Mouse (Mus musculus) thymus, postnatal 10 days (tissue): ENCODE data around the gene Adh6b.

Experiments
- DNase-seq, 2 experiments: peaks; one replicate each; pipeline ENCODE4 v3.0.0; 2021; ENCODE audit warnings: low spot score in 2 of 2

Adh6b gene

DNA sequence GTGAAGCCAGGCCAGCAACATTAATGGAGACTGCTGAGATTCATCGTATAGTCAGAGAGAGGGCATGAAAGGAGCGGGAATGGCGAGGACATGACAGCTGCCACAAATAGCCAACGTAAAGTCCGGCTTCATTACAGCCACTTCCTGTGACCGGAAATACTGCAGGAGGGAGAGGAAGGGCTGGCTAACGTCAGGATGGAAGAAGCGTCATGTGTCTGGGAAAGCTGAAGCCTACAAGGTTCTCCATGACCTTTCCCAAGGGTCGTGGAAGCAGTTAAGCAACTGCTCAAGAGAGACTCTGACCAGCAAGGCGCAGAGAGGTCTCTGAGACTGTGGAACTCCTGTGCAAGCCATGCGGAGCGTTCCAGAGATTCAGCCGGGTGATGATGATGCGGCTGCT is at the start of gene Adh6b:
Gene Adh6b, plus strand, starts transcription at position 305 of the 400 bp plus-strand sequence.
- no peak for DNase-seq

DNA sequence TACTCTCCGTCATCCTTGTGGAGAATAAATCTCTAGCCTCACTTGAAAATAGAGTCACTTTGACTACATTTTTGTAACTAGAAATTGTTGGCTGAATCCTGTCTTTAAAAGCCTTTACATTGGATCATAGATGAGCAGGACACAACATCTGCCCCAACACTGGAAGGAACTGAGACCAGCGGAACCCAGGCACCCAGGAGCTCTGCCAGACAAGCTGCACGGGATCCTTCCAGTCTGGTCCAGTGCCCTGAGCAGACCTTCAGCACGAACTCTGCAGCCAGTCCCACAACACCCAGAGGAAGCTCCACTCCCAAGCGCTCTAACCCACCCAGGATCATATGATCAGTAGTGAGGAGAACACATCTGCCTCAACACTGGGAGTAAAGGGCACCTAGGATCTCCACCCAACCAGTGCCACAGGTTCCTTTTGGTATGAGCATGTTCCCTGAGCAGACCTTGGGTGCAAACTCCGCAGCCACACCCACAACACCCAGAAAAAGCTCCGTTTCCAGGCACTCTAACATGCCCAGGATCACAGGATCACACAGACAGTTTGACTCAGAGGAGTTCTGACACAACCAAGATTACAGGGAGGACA is 48.2 kb upstream of the Adh6b start:
- DNase-seq, result no peak

DNA sequence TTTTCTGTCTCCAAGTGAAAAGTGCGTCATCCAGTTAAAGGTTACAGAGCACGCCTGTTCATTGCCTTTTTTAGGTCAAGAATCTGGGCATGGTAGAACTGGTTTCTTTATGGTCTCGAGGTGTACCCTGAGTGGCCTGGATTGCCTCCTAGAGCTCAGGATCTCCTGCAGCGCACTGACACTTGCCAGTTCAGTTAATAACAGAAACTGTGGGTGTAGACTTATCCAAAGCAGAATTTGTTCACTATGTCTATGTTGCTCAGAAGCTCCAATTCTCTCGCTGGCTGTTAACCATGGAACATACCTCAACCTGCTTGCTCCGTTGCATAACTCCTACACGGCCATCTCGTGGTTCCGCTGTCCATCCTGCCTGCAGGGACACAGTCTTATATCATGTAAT is 41.4 kb upstream of the Adh6b start:
- DNase-seq, result no peak

DNA sequence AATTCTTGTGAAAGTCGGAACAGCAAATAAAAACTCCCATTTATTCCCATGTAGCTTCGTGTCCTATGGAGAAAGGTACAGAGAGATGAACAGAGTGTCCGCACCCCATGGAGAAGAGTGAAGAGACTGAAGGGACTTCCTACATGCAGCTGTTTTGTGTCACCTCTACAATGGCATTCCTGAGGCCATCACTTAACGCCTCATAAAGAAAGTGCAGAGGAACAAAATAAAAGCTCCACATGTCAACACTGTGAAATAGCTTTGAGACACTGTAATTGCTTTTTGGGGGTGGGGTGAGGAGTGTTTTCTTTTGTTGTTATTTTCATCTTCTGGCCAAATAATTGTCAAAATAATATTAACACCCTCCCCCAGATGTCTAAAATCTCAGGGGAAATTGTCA is 38.9 kb upstream of the Adh6b start:
- no peak for DNase-seq

DNA sequence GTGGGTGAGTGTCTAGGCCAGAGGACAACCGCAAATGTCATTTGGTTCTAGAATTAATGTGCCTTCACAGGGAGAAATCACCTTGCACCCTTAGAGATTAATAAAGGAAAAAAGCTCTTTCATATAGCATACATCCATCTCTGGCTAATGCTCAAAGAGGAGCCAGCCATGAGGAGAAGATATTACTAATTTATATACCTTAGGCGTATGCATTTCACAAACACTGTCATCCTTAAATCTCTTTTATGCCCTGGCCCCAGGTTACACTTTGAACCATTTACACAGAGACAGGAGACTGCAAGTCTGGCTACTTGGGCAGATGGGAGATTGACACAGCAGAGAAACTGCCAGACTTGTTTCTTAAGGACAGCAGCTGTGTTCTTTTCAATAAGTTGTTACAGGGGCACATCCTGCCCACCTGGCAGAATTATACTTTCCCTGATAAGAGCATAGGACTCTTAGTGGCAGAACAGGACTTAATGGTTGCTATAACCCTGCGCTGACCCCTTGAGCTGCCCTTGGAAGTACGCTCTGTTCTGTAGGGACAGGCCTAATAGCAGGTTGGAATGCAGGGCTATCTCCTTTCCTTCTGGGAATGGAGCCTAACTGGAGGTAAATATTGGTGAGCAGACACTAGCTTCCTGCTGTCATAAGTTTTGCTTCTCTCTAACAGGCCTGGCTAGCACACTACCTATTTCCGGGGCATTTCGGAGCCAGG is 37.6 kb upstream of the Adh6b start:
- no peak for DNase-seq

DNA sequence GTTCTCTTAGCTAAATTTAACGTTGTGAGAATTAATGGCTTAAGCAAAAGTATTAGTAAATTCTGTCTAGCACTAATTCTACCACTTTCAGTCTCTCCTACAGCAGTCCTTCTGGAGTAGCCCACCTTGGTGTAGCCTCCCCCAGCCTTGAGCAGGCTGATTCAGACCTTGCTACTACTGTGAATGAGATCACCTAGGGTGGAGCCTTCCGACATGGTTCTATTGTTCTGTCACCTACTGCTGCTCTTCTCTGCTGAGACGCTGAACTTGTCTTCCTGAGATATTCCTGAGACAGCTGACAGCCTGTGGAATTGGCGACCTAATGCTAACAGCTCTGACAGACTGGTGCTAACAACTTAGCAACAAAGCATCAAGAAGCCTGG is 37.1 kb upstream of the Adh6b start:
- no peak for DNase-seq

DNA sequence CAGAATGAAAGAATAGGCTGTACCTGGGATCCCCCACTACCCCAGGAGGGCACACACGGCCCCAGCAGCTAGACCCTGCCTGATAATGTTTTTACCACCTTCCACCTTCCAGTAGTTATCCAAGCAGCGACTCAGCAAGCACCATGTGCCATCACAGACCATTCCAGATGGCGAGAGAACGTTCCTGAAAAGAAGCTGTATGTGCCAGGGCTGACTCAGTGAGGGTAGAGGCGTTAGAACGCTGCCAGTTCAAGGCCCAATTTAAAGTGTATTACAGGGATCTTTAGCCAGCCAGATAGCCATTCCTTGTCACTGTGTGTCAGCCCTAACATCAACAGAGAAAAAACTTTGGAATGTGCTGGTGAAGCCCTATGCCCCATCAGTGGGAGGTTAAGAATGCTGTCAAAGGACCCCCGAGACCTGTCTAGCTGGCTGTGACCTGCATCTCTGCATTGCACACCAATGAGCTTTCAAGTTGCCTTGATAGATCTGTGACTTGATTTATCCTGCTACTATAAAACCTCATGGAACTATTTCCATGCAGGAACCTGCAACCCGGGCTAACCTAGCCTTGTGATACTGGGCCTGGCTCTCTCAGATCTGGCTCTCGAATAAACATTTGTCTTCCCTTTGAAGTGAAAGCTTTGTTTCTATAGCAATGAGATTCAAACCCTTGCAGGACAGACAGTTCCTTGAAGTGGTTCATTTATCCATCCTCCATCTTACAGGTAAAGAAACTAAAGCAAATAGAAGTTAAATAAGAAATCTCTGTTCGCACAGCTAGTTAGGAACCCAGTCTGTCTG is 35.9 kb upstream of the Adh6b start:
- DNase-seq, result no peak

DNA sequence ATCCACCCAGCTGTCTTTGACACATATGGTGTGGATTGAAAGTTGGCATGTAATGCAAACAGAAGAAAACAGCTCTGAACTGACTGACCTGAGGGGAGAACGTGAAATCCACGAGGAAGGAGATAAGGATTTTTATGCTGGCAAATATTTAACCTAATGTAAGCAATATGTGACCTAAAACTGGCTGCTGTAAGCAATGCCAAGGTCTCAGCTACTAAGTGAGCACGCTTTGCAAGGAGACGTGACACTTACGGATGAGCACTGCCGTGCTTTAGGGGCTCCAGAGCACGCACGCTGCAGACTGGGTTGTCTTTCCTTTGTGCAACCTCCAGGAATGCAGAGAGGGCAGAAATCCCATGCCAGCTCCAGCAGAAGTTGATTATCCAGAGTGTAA is 35.3 kb upstream of the Adh6b start:
- DNase-seq, result no peak

DNA sequence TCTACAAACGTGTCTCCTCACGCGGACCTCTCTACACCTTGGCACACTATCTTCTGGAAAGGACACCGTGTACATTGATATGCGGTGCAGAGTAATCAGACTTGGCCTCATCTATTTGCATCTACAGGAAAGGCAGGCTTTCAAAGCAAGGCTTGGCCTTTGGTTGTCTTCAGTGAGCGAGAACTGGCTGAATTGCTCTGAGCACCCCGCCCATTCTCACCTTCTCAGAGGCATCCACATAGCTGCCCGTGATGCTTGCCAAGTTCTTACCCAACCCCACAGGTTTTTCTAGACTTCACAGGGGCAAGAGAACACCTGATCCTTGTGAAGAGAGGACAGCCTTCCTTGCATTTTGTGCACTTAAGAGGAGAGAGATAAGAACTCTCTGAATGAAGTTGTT is 31.7 kb upstream of the Adh6b start:
- no peak for DNase-seq

DNA sequence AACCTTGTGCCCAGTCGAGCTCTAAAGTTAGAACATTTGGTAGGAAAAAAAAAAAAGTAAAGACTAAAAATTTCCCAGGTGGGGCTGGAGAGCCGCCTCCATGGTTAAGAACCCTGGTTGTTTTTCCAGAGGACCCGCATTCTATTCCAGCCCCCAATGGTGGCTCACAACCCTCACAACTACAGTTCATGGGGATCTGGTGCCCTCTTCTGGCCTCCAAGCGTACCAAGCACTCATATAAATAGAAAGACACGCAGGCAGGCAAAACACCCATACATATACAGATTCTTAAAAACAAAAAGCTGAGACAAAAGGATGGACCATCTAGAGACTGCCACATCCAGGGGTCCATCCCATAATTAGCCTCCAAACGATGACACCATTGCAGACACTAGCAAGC is 30.6 kb upstream of the Adh6b start:
- DNase-seq, result no peak

DNA sequence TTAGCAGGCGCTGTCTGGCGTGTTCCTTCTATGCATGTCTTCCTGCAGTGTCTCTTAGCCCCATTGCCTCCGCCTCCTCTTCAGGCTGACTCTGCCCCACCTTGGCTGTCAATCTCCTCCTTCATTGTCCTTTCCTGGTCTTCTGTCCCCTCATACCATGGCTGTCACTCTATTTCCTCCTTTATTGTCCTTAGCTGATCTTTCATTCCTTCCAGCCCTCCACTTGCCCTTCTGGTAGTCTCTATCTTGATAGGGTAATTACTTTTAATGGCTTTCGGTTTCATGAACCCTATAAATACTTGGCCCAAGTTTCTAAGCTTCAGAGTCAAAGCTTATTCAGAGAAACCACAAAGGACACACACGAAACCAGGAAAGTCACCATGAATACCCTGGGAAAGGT is 28.6 kb upstream of the Adh6b start, which contains the start of gene Adh6a:
Gene Adh6a, plus strand, starts transcription at position 322 of the 400 bp plus-strand sequence.
- no peak for DNase-seq

DNA sequence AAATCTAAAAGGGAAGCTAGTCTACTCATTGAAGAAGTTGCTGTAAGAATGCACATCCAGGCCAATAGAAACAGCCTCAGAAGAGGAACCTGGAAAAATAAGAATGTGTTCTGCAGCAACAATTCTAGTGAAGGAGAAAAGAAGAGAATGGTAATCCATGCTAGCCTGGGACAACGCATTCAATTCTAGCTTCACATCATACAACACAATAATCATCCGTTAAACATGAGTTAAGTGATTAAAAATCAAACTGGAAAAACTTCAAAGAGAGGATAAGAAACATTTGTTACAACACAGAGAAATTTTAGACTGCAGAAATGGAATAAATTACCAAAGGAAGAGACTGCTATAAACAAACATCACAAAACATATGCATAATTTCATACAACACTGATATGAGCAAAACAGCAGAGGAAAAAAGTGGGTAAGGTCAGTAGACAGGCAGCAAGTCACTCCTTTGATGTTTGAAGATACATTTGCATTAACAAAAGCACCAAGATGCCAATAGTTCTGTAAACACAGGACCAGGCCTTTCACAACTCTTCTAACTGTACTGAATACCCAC is 24.6 kb upstream of the Adh6b start:
- no peak for DNase-seq

DNA sequence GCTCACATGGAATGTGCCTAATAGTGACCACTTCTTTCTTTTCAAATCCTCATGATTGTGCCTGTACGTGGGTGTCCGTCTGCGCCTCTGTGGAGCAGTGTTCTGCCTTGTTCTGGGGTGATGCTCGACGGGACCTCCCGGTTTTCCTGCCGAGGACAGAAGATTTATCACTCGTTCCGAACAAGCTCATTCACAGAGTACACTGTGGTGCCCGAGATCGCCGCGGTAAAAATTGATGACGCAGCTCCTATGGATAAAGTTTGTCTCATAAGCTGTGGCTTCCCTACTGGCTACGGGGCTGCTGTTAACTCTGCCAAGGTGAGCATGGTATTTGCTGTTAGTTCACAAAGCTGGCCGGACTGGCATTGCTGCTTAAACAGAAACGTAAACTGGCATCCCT is 16.6 kb upstream of the Adh6b start:
- no peak for DNase-seq

DNA sequence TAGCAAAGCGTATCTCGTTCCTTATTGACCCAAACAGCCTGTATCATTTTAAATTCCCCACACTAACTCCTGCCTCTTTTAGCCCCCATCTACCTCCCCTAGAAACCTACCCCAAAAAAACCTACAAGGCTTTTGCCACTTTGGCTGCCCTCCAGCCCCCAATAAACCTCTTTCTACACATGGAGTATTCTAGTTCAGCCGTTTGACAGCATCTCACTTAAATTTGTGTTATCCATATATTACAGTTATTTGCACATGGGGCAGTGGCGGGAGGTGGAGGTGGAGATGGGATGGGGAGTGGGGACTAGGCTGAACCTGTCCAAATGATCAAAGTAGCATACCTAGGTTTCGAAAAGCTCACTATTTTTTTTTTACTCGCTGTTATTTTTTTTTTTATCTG is 16.1 kb upstream of the Adh6b start:
- DNase-seq, result no peak

DNA sequence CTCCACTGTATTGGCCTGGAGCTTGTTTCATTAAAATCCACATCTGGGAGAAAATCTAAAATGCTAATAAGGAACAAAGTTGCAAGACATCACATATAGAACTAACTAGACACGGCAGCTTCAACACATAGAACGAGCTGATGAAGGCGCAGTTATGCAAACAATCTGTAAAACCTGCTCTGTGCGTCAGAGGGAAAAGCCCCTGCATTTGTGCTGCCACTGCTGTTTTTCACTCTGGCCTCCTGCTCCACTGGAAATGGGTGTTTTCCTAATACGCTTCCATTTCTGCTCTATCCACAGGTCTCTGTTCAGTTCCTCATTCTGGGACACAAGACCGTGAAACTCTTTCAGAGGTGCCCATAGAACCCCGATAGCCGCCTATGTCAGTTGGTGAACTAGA is 7.7 kb upstream of the Adh6b start:
- DNase-seq, result no peak

DNA sequence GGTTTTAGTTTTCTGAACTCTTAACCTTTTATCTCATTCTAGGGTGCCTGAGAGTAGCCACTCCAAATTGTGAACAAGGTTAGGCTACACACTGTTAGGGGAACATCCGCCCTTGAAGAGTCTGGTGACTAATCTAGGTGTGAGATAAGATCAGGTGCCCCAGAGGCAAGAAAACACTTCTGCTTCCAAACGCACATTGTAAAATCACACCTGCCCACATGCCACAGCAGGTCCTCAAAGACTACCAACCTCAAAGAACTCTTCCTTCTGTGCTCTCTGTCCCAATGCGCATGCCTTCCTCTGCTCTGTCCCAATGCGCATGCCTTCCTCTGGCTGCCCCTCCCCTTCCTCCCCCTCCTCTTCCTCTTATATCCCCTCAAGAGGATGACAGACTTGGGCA is 7.3 kb upstream of the Adh6b start:
- no peak for DNase-seq

DNA sequence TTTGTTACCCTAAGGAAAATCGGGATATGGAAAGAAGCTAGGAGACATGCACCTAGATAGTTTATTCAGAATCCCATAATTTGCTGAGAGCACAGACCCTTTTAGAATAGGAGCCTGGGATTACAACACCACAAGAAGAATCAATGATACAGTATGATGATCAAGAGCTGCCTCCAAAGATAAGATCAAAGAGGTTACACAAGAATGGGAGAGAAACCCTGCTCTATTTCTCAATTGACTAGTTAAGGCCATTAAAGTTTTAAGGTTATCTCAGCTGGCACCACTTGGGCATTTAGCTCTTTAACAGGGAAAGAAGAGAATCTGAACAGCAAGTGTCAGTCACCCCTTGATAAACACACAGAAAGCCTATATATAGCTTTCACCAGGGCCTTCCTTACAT is 6.0 kb upstream of the Adh6b start:
- no peak for DNase-seq

DNA sequence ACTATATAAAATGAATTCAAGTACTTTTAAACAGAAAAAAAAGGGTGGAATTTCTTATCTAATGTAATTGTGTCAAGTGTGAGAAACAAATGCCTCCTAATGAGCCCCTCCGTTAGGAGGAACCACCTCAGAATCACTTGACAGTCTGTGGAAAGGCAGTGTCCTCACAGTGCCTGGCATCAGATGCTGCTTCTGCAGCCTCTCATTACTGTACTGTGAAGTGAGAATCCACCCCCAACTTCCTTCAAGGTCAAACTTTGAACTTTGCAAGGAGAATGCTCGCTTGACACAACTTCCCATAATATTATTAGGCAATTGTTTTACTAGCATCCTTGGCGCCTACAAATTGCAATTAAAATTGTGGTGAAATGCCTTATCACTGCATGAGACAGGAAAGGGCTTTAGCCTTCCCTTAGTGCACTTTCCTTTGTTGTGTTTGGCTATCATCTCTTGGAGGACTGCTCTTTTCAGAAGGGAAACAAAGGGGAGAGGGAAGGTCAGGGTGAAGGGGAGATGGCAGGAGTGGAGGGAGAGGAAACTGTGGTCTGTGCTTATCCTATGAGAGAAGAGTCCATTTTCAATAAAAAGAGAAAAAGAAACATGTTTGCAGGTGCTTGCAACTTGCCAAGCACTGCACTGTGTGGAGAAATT is 5.3 kb upstream of the Adh6b start:
- DNase-seq, result no peak

DNA sequence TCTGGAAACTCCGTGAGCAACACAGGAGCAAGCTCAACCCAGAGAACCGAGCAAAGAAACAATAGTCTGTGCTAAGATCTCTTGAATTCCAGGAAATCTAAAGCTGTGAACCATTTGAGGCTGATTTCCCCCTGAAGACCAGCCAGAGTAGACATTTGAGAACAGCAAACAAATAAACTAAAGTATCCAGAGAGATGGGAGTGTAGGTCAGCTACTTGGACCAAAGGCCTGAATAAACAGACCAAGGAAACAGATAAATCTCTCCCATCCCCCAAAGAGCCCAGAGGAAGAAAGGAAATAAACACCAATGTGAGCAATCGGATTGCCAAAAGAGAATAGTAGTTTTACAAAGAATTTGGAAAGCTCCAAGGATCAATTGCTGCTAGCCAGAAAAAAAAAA is 5.5 kb downstream of the Adh6b start:
- DNase-seq, result no peak

DNA sequence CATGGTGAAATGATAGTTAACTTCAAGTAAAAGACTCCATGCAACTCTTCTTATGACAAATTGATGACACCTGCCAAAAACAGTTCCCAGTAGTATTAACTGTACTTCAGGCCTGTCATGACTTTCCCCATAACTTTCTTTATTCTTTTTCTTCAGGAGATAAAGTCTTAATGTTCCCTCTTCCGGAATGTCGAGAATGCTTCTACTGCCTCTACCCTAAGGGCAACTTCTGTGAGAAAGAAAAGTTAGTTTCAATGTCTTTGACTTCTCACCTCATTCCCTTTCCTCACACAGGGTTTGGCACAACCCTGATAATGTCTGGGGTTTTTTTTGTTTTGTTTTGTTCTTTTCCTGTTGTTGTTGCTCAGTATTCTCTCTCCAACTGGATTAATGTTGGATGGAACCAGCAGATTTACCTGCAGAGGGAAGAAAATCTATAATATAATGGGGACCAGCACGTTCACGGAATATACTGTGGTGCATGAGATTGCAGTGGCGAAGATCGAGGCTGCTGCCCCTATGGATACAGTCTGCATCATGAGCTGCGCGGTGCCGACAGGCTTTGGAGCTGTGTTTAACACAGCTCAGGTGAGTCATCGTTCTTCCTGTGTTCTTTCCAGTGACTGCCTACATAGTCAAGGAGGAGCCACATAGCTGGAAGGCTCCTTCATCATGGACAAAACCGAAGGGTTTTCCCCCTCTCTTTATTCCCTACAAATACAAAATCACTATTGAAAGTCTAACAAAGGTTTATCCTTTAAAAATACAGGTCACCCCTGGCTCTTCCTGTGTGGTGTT is 10.6 kb downstream of the Adh6b start:
- no peak for DNase-seq

DNA sequence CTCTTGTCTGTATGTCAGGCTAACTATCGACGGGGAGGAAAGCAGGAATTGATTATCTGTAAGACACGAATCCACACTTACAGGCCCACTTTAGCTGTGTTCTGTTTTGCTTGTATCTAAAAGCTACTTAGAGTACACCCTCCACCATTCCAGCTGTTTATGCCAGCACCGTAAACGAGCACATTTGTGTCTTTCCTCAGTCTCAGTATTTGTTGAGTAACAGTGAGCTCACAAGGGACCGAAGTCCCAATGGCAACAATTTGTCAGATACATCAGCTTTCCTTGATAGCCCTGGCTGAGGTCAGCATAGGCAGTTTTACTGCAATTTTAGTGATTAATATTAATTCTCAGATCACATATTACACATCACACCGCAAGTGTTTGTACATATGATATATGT is 17.3 kb downstream of the Adh6b start:
- DNase-seq, result no peak
